Mouse (Mus musculus) midbrain, embryonic 14.5 days (tissue): ENCODE measurements at regions not wholly inside any gene's neighbourhood (a gene's known extent, or its start where the extent isn't known, plus 50 kb on each side); places are given as distances from the start of the nearest gene placed in this dataset.

Source experiments
- ATAC-seq: fragments of 200-750 bp; cut with Nextera tagmentation; 2 replicates; pipeline ENCODE4 v1.8.0; 2017; ENCODE audit warnings: moderate number of reproducible peaks, moderate library complexity; ENCODE audit not compliant: low FRiP score, low TSS enrichment
- DNase-seq: peaks from one replicate; pipeline ENCODE4 v3.0.0-alpha.2; 2015
- H3K27ac ChIP-seq: fragments of 300-500 bp; sonication (generic); replicated peaks from 2 replicates; pipeline ENCODE4 v1.5.1; 2014; ENCODE audit warnings: mild to moderate bottlenecking, low read depth, low read length, moderate library complexity
- H3K27me3 ChIP-seq: fragments of 300-500 bp; sonication (generic); 2 replicates; pipeline ENCODE4 v1.6.1; 2014; ENCODE audit warnings: low read length, control low read depth, mixed read lengths; ENCODE audit not compliant: control insufficient read depth, insufficient read depth
- H3K36me3 ChIP-seq: fragments of 300-500 bp; sonication (generic); 2 replicates; pipeline ENCODE4 v1.6.1; 2014; ENCODE audit warnings: low read length, control low read depth; ENCODE audit not compliant: control insufficient read depth, insufficient read depth
- H3K4me1 ChIP-seq: fragments of 300-500 bp; sonication (generic); 2 replicates; pipeline ENCODE4 v1.6.1; 2014; ENCODE audit warnings: mild to moderate bottlenecking, antibody characterized with exemption, low read length, control low read depth; ENCODE audit not compliant: control insufficient read depth, insufficient read depth
- H3K4me2 ChIP-seq: fragments of 300-500 bp; sonication (generic); 2 replicates; pipeline ENCODE4 v1.6.1; 2014; ENCODE audit warnings: mild to moderate bottlenecking, low read length, moderate library complexity
- H3K4me3 ChIP-seq: fragments of 300-500 bp; sonication (generic); replicated peaks from 2 replicates; pipeline ENCODE4 v1.5.1; 2014; ENCODE audit warnings: low read depth, low read length
- H3K9ac ChIP-seq: fragments of 300-500 bp; sonication (generic); replicated peaks from 2 replicates; pipeline ENCODE4 v1.6.1; 2014; ENCODE audit warnings: mild to moderate bottlenecking, low read length, moderate library complexity
- H3K9me3 ChIP-seq: fragments of 300-500 bp; sonication (generic); 2 replicates; pipeline ENCODE4 v1.6.1; 2016; ENCODE audit warnings: low read length, control low read depth, mixed read lengths; ENCODE audit not compliant: control insufficient read depth
- WGBS: fragments of 180-500 bp; shearing (Covaris S2); extraction: QIAGEN DNeasy Blood & Tissue Kit; methylation state at CpG from one replicate; pipeline ENCODE4 v1.1.7; 2014; 5-methylcytosine and 5-hydroxymethylcytosine counted together

DNA sequence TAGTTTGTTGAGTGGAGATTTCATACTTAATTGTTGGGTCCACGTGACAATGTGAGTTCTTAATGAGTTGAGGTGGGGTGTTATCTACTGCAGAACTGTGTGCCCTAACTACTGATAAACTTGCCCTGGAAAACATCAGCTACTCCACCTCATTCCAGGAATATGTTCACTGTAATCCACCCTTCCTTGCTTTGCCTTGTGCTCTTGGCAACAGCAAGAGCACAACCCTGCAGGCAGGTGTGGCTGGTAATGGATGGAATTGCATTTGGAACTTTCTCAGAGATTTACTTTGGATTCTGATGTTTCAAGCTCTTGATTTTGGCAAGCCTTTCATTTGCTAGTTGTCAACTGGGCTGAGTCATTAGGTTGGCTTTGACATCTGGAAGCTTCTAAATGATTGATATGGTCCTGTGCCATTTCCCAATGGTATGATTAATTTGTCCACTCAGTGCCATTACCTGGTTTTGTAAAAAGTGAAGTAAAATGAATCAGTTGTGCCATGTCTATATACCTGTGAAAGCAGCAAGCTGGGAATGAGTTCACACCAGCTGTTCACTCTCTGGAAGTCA lies 175.6 kb downstream of the Slc39a8 start:
- ATAC-seq (no peak), DNase-seq (no peak)
- 80% methylated on average over 1 of the region's 1 CpGs for WGBS
- Histone ChIP-seq H3K4me3 (no peak overlapping the region), H3K9me3 (no peaks in the 10 kb centered on the region), H3K4me1 (no peaks in the 10 kb centered on the region), H3K36me3 (no peaks in the 10 kb centered on the region), H3K27me3 (no peaks in the 10 kb centered on the region), H3K9ac (no peak overlapping the region), H3K4me2 (no peak overlapping the region), H3K27ac (no peak overlapping the region)
